Mouse (Mus musculus) hindbrain, embryonic 14.5 days (tissue): ENCODE data around the gene Tspan31. TPM values are rescaled to one million over a fixed set of nuclear protein-coding genes. Genes with fewer than 3 reads are reported as not detected.

ENCODE experiments used
- ATAC-seq: fragments of 200-750 bp; cut with Nextera tagmentation; 2 replicates; pipeline ENCODE4 v1.8.0; 2017; ENCODE audit warnings: moderate number of reproducible peaks, mild to moderate bottlenecking, moderate TSS enrichment, moderate library complexity; ENCODE audit not compliant: low FRiP score
- DNase-seq: peaks from one replicate; pipeline ENCODE4 v3.0.0-alpha.2; 2015; ENCODE audit warnings: low spot score
- H3K27ac ChIP-seq: fragments of 300-500 bp; sonication (generic); 2 replicates; pipeline ENCODE4 v1.5.1; 2014; ENCODE audit warnings: mild to moderate bottlenecking, moderate library complexity
- H3K27me3 ChIP-seq: fragments of 300-500 bp; sonication (generic); 2 replicates; pipeline ENCODE4 v1.6.1; 2014; ENCODE audit warnings: mild to moderate bottlenecking, low read length, mixed read lengths; ENCODE audit not compliant: control insufficient read depth, insufficient read depth
- H3K36me3 ChIP-seq: fragments of 300-500 bp; sonication (generic); replicated peaks from 2 replicates; pipeline ENCODE4 v1.6.1; 2014; ENCODE audit not compliant: control insufficient read depth, insufficient read depth
- H3K4me1 ChIP-seq: fragments of 300-500 bp; sonication (generic); replicated peaks from 2 replicates; pipeline ENCODE4 v1.6.1; 2014; ENCODE audit warnings: antibody characterized with exemption, low read length, mixed read lengths; ENCODE audit not compliant: control insufficient read depth, insufficient read depth
- H3K4me2 ChIP-seq: fragments of 300-500 bp; sonication (generic); replicated peaks from 2 replicates; pipeline ENCODE4 v1.6.1; 2014; ENCODE audit warnings: mild to moderate bottlenecking, moderate library complexity
- H3K4me3 ChIP-seq: fragments of 300-500 bp; sonication (generic); replicated peaks from 2 replicates; pipeline ENCODE4 v1.5.1; 2014; ENCODE audit warnings: mild to moderate bottlenecking, low read length
- H3K9ac ChIP-seq: fragments of 300-500 bp; sonication (generic); 2 replicates; pipeline ENCODE4 v1.6.1; 2014
- H3K9me3 ChIP-seq: fragments of 300-500 bp; sonication (generic); 2 replicates; pipeline ENCODE4 v1.6.1; 2016; ENCODE audit warnings: low read length; ENCODE audit not compliant: control insufficient read depth
- WGBS: fragments of 180-500 bp; shearing (Covaris S2); extraction: QIAGEN DNeasy Blood & Tissue Kit; methylation state at CpG from one replicate; pipeline ENCODE4 v1.1.7; 2014; 5-methylcytosine and 5-hydroxymethylcytosine counted together
- polyA plus RNA-seq: library from polyadenylated mRNA; unstranded; fragments of >200 nt; fragmentation: Nextera tagmentation; extraction: Ambion mirVana; gene quantifications from 2 replicates; pipeline ENCODE4 v1.2.1, GENCODE M21; 2014

Tspan31 gene
- polyA plus RNA-seq, 1 experiment from 2014 or later: 83.3 TPM

DNA sequence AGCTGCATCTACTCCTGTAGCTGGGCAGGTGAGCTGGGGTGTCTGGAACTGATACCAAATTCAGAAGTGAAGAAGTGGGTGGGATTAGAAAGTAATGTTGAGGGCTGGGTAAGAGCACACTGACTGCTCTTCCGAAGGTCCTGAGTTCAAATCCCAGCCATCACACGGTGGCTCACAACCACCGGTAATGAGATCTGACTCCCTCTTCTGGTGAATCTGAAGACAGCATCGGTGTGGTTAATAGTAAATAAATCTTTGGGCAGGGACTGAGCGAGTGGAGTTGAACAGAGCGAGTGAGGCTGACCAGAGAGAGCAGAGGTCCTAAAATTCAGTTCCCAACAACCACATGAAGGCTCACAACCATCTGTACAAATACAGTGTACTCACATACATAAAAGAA, 15.6 kb upstream of the Tspan31 start:
- H3K4me2 ChIP-seq: no peak overlapping the region
- H3K27ac ChIP-seq: no peak overlapping the region
- no peak overlapping the region for H3K9ac ChIP-seq
- H3K4me1 ChIP-seq: peaks cover 17% of the 10 kb centered on the region
- H3K27me3 ChIP-seq: peaks cover 42% of the 10 kb centered on the region
- H3K36me3 ChIP-seq: peaks cover 68% of the 10 kb centered on the region
- WGBS: 72% methylated on average over 6 of the region's 6 CpGs
- DNase-seq (no peak), ATAC-seq (no peak)
- H3K9me3 ChIP-seq: no peaks in the 10 kb centered on the region
- no peak overlapping the region for H3K4me3 ChIP-seq

DNA sequence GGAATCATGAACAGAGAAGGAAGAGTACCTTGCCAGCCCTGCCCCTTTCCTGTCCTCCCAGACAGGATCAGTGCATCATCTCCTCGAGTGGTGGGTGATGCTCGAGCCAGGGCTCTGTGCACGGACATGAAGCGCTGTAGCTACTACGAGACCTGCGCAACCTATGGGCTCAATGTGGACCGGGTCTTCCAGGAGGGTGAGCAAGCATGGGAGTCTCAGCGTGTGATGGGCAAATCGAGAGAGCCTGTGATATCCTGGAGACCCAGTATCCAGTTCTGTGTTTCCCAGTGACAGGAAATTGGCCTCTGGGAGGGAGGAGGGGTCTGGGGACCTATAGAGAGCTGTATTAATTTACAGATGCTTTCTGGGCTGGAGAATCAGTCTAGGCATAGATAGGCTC, 15.0 kb upstream of the Tspan31 start:
- peaks cover 23% of the 10 kb centered on the region for H3K4me1 ChIP-seq
- 84% methylated on average over 9 of the region's 9 CpGs for WGBS
- no peak for DNase-seq
- peaks cover 66% of the 10 kb centered on the region for H3K36me3 ChIP-seq
- no peak overlapping the region for H3K4me2 ChIP-seq
- no peaks in the 10 kb centered on the region for H3K9me3 ChIP-seq
- ATAC-seq: no peak
- no peak overlapping the region for H3K9ac ChIP-seq
- no peak overlapping the region for H3K27ac ChIP-seq
- no peak overlapping the region for H3K4me3 ChIP-seq
- peaks cover 42% of the 10 kb centered on the region for H3K27me3 ChIP-seq

DNA sequence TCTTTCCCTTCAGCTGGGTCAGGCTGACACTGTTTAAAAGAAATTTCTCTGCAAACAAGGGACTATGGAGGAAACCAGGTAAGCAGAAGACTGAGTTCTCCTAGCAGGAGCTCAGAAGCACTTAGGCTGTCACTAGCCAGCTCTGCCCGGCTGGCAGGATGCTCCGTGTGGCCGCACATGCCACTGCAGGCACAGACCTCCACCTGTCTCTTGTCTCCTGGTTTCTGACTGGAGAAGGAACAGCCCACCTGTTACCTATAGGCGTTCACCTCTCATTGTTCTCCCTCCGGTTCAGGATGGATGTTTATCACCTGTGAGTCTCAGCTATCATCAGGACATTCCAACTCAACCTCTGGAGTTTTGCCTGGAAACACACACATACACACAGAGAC, 13.8 kb upstream of the Tspan31 start:
- no peak overlapping the region for H3K4me3 ChIP-seq
- peaks cover 24% of the 10 kb centered on the region for H3K4me1 ChIP-seq
- H3K4me2 ChIP-seq: no peak overlapping the region
- peaks cover 58% of the 10 kb centered on the region for H3K36me3 ChIP-seq
- H3K27me3 ChIP-seq: peaks cover 34% of the 10 kb centered on the region
- no peaks in the 10 kb centered on the region for H3K9me3 ChIP-seq
- 71% methylated on average over 5 of the region's 5 CpGs for WGBS
- no peak overlapping the region for H3K9ac ChIP-seq
- DNase-seq (no peak), ATAC-seq (no peak)
- H3K27ac ChIP-seq: no peak overlapping the region

DNA sequence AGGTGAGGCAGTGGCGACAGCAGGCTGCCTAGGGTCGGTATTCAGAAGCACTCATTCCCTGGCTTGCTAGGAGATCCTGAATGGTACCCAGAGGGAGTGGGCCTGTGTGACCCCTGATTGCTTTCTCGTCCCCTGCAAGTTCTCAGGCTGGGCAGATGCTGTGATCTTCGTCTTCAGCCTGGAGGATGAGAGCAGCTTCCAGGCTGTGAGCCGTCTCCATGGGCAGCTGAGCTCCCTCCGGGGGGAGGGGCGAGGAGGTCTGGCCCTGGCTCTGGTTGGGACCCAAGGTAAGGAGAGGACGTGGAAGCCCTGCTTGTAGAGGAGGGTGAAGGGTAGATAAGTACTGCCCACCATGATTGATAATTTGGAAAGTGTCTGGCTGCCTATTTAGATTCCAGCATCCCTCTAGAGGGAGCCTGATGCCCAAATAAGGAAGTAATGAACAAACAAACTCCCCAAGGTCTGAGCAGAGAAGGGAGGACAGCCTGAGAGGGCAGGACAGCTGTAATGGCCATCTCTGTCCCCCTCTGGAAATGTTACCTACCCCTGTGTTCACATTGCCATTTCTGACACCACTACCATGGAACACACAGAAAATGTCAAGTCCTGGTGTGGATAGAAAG, 13.3 kb upstream of the Tspan31 start:
- Histone ChIP-seq H3K9me3 (no peaks in the 10 kb centered on the region), H3K27me3 (peaks cover 29% of the 10 kb centered on the region), H3K36me3 (peaks cover 53% of the 10 kb centered on the region), H3K4me2 (no peak overlapping the region), H3K4me3 (no peak overlapping the region), H3K4me1 (peaks cover 25% of the 10 kb centered on the region), H3K9ac (no peak overlapping the region), H3K27ac (no peak overlapping the region)
- DNase-seq (no peak), ATAC-seq (no peak)
- WGBS: 37% methylated on average over 8 of the region's 8 CpGs

DNA sequence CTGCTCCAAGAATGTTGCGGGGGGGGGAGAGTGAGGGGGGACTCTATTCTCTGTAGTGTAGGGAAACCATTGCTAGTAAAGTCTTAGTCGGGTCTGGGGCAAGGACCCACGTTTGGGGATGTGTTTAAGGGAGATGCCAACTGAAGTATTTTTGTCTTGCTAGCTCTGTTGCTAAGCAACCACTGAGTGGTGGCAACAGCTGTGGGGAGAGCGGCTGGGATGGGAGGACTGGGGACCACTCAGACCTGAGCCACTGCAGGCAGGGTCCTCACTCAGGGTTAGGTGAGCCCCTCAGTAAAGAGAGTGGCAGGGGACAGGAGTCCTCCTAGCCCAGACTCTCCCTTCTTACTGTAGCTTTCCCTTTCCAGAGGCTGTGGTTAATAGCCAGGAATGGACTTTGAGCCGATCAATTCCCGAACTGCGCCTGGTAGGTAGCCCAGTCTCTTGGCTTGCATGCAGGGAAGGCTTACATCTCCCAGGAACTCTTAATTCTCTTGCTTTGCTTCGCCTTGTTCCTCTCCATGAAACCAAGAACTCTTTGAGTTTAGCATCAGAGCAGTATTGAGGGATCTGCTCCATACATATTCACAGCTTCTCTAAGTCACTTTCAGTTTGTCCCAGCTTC, 12.0 kb upstream of the Tspan31 start:
- Histone ChIP-seq H3K4me3 (peak overlapping the region; percentile 47), H3K4me2 (peak overlapping the region; percentile 95), H3K9me3 (no peaks in the 10 kb centered on the region), H3K4me1 (peaks cover 36% of the 10 kb centered on the region), H3K27me3 (peaks cover 16% of the 10 kb centered on the region), H3K9ac (peak overlapping the region; percentile 93), H3K36me3 (peaks cover 40% of the 10 kb centered on the region), H3K27ac (no peak overlapping the region)
- 27% methylated on average over 8 of the region's 8 CpGs for WGBS
- DNase-seq: peak; percentile 51
- no peak for ATAC-seq

DNA sequence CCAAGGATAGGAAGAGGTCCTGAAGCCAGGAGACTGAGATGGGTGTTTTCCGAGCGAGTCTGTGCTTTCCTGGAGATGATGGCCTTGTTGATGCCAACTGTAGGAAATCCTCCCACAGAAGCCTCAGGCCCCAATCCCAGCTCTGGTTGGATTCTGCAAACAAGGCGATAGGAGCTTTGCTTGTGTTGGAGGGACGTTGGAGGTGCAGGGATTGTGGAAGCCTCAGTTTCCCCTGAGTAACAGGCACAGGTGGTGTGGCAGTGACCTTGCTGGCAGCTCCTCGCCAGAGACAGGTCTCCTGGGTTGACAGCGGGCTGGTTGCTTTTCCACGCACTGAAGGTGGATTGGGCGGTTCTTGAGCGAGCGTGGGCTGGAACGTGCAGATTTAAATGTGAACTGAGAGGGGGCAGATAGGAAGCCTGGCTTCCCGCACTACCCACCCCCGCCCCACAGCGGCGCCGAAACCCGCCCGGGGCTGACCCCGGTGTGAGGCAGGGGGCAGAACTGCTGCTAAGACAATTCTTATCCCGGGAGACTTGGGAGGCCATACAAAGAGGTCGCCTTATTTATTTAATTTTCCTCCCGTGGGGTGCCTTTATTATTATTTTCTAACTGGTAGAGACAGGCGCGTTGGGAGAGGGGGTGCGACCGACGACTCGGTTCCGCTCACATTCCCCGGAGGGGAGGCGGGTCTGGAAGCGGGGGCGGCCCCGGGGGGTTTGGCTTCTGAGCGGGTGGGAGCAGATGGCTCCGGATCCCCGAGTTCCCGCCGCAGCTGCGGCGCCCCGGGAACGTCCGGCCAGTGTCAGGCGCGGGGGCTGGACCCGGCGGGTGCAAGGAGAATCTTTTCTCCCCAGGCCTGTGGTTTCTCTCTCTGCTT, 11.1 kb upstream of the Tspan31 start:
- H3K4me2 ChIP-seq: peak overlapping the region; percentile 95
- DNase-seq (no peak), ATAC-seq (no peak)
- peak overlapping the region; percentile 93 for H3K9ac ChIP-seq
- H3K4me1 ChIP-seq: peaks cover 40% of the 10 kb centered on the region
- 0 out of 2 replicates have a peak overlapping the region, but pooled peaks have one; percentile 1 for H3K27ac ChIP-seq
- 2% methylated on average over 37 of the region's 48 CpGs for WGBS
- H3K9me3 ChIP-seq: no peaks in the 10 kb centered on the region
- peak overlapping the region; percentile 47 for H3K4me3 ChIP-seq
- H3K36me3 ChIP-seq: peaks cover 32% of the 10 kb centered on the region
- H3K27me3 ChIP-seq: peaks cover 12% of the 10 kb centered on the region

DNA sequence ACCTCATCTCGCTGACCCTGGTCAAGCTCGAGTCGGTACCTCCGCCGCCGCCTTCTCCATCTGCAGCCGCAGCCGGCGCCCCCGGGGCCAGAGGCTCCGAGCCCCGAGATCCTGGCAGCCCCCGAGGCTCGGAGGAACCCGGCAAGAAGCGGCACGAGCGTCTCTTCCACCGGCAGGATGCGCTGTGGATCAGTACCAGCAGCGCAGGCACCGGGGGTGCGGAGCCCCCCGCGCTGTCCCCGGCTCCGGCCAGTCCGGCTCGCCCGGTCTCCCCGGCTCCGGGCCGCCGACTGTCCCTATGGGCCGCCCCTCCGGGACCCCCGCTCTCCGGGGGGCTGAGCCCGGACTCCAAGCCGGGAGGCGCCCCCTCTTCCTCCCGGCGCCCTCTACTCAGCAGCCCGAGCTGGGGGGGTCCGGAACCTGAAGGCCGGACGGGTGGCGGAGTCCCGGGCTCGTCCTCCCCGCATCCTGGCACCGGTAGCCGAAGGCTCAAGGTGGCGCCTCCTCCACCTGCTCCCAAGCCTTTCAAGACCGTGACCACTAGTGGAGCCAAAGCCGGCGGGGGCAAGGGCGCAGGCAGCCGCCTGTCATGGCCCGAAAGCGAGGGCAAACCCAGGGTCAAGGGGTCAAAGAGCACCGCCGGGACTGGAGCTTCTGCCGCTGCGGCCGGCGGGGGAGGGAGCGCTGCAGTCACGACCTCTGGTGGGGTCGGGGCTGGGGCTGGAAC, 9.8 kb upstream of the Tspan31 start:
- H3K36me3 ChIP-seq: peaks cover 24% of the 10 kb centered on the region
- ATAC-seq: 0 out of 2 replicates have a peak, but pooled peaks have one; percentile 5
- H3K9ac ChIP-seq: peak overlapping the region; percentile 93
- no peaks in the 10 kb centered on the region for H3K9me3 ChIP-seq
- H3K4me1 ChIP-seq: peaks cover 40% of the 10 kb centered on the region
- H3K27me3 ChIP-seq: peaks cover 12% of the 10 kb centered on the region
- peak overlapping the region; percentile 47 for H3K4me3 ChIP-seq
- peak; percentile 51 for DNase-seq
- peak overlapping the region; percentile 90 for H3K27ac ChIP-seq
- WGBS: under 1% methylated on average over 65 of the region's 70 CpGs
- H3K4me2 ChIP-seq: peak overlapping the region; percentile 95

DNA sequence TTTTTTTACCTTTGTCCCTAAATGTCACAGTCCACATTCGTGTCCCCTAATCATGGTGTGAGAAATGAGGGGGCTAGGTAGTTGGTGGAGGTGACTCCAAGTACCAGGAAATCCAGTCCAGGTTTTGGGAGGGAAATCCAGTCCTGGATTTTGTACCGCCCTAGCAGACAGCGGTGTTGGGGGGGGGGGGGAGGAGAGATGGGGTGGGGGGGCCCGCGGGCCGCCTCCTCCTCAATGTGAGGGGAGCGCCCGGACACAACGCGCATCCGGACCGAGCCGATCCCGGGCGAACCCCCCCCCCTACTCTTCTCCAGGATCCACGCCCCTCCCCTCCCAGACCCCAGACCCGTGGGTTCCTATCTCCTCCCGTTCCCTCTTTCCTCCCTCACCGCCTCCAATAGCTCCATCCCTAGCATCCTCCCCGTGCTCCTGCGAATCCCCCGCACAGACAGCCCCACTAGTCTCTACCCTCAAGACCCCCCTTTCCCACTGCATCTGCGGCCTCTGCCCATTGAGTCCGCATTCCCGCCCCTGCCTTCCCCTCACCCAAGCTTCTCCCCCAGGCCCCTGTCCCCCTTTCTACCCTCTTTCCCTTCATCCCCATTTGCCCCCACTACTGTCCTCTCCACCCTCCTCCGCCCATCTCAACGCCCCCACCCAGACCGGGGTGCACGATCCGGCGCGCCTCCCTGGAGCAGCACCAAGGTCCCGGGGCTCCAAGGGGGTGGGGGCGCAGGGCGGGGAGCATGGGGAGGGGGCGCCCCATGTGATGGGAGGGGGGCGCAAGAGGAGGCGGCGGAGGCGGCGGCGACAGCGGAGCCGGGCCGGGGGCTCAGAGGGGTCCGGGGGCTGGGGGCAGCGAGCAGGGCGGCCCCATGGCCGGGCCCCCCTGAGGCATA, 8.9 kb upstream of the Tspan31 start:
- Histone ChIP-seq H3K27ac (peak overlapping the region; percentile 90), H3K9me3 (no peaks in the 10 kb centered on the region), H3K4me2 (peak overlapping the region; percentile 95), H3K36me3 (peaks cover 15% of the 10 kb centered on the region), H3K4me3 (peak overlapping the region; percentile 47), H3K4me1 (peaks cover 40% of the 10 kb centered on the region), H3K9ac (peak overlapping the region; percentile 93), H3K27me3 (peaks cover 12% of the 10 kb centered on the region)
- peak; percentile 86 for DNase-seq
- peak; percentile 75 for ATAC-seq
- WGBS: 4% methylated on average over 28 of the region's 49 CpGs
